Mouse (Mus musculus): ENCODE measurements at regions not wholly inside any gene's neighbourhood (a gene's known extent, or its start where the extent isn't known, plus 50 kb on each side); places are given as distances from the start of the nearest gene placed in this dataset.

DNA sequence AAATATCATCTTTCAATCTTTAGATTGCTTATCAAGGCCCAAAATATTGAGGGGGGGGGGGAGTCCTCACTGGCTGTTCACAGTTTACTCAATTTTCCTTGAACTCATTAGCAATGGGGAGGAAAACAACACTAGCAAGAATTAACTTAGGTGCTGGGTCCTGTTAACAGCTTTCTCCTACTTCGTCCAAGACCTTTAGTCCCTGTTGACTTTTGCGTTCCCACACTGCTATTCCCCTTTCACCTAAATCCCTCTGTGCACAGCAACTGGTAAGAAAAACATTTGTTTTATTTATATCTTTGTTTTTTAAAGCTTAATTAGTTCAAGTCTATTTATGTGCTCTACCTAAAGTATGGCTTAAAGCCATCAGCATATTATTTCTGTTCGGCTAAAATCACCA lies 240.3 kb downstream of the Rnf152 start:
- DNase-seq, result no peak

DNA sequence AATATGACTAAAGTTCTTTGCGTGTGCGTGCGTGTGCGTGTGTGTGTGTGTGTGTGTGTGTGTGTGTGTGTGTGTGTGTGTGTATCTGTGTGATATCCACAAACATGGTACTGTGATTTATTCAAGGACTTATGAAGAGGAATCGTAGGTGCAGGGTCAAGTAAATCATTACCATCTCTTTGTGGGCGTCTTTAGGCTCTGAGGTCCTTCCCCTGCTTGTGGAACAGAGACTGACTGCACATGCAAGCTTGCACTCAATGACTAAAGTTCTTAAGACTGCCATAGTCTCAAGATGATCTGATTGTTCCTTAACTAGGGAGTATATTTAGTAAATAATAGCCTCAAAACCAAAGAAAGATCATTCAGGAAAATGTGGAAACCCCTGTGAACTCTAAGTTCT lies 241.1 kb downstream of the Rnf152 start:
- no peak for DNase-seq

DNA sequence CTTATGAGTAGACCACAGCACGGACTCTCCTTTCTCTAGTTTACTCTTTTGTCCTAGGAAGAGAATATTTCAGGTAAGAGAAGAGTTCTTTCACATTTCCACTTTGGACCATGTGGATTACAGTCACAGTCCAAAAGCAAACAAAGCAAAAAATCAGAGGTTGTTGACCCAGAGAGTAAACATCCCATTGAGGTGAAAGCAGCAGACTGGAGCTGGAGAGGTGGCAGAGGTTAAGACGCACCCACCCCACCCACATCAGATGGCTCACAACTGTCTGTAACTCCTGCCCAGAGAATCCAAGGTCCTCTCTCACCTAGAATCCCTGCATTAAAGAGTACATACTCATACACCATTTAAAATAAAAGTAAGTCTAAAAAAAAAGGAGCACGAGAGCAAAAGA lies 241.7 kb downstream of the Rnf152 start:
- DNase-seq, result no peak

DNA sequence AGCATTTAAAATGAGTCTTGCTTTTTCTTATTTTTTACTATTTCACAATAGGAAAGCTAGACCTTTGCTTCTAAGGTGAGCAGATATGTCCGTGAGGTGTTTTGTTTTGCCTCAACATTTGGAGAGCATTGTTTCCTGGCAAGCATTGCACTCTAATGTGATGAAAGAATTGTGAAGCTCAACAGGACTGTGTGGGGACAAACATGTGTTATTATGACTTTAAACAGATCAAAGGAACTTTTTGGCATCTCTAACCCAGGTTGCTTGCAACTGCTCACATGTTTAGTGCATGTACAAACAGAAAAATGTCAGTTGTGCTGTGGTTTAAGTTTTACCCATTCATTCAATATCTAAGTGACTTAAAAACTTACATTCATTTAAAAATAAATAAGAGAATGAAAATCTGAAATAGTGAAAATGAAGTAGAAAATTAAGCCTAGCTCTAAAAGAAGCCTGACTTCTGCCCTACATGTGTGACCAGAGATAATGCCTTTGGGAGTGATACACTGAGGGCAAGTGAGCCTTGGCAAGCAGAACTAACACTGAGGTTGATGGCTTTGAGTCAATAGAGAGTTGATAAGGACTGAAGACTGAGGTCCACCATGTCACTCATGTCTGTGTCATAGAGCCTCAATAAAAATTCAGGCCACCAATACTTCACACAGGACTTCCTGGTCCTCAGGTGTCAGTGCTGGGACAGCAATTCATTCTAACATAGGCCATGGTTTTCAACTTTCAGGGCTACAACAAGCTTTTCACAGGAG lies 243.6 kb downstream of the Rnf152 start:
- no peak for DNase-seq

DNA sequence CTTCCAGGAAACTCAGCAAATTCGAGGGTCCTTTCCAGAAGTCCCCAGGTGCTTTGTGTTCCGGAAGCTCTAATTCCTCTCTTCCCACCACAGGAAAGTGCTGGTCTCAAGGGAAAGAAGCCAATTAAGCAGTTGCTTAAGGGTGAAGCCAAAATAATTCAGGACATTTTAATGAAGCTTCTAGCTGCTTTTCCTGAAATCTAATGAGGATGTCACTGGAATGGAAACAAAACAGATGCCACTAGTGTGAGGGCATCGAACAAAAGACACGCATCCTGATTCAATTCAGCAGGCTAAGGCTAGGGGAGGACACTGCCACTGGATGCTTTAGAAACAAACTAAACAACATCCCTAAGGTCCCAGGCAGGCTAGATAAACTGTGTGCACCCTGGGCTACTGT lies 245.3 kb downstream of the Rnf152 start:
- DNase-seq, result no peak

DNA sequence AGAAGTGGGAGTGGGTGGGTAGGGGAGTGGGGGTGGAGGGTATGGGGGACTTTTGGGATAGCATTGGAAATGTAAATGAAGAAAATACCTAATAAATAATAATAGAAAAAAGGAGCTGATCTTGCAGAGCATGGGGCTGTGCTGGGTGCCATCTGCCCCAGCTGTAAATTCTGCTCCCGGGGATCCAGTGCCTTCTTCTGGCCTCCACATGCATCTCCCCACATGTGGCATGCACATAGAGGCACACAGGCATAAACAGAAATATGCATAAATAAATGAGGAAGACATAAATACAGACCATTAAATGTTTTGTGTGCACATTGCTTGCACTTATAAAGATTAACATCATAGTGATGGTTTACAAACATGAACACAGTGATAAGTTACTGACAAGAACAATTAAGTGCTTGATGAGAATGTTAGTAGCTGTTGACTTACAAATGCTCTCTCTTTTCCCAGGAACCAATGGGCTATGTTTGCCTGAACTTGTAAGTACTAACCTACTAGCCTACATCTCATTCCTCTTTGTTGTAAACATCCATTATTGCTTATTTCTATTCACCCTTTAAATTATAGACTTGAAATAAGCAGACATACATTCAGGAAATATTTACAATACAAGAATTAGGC lies 245.8 kb downstream of the Rnf152 start:
- DNase-seq, result no peak

DNA sequence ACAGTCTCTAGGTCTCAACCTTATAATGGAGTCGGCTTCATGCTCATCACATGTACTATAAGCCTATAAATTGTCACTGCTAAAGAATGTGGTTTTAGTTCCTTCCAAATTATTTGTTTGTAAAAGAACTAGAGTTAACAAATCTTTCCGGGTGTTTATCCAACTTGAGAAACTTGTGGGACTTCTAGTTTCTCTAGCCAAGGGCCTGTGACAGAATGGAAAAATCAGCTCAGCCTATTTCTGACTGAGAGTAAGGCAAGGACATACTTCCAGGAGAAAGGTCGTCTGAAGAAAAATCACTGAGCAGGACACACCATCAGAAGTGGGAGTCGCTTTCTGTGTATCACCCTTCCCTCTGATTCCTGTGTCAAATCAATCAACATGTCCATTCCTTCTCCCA lies 248.7 kb downstream of the Rnf152 start:
- DNase-seq, result peak; percentile 9

DNA sequence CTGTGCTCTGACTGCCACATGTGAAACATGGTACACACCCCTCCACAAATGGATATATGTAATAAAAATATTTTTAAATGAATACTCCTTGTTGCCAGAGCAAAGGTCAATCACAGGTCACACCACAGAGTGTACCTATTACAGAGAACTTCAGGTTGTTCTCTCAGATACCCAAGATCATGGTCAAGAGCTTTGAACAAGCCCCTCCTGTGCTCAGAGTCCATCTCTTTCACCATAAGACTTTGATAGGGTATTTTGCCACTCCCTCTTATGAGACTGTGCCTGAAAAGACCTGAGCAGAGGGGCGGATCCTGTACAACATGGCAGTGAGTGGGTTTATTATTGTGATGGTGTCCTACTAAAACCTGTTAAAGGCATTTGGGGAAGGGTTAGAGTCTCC lies 249.3 kb downstream of the Rnf152 start:
- DNase-seq, result no peak

DNA sequence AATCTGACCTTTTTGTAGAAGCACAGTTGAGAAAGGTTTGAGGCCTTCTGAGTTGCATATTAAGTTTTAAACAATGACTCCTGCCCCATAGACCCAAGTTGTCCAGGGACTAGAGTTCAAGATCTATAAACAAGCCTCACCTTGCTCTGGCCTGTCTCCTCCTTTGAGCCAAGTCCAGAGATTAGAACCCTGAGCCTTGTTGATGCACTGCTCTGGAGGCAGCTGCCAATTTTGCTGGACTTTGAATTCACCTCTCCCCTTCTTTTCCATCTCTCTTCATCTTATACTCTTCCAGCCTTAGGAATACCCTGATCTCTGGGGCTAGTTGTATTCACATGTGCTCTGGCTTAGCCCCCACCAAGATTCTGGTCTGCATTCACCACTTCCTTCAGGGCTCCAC lies 251.3 kb downstream of the Rnf152 start:
- DNase-seq, result no peak

DNA sequence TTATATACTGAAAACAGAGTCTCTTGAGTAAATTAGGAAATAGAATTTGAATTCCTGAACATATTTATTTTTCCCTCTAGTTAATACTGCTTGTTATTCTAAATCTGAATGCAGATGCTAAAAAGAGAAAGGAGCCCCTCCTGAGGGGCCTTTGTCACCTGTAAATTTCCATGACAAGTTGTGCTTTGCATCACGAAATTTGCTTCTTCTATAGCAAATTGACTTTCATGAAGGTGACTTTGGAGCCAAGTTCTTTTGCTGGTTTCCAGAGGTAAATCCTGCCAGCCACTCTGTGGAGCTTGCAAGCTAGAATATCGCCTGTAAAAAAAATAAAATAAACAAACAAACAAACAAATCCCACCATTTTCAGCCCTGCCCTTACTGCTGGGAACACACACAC lies 261.4 kb downstream of the Rnf152 start:
- no peak for DNase-seq

DNA sequence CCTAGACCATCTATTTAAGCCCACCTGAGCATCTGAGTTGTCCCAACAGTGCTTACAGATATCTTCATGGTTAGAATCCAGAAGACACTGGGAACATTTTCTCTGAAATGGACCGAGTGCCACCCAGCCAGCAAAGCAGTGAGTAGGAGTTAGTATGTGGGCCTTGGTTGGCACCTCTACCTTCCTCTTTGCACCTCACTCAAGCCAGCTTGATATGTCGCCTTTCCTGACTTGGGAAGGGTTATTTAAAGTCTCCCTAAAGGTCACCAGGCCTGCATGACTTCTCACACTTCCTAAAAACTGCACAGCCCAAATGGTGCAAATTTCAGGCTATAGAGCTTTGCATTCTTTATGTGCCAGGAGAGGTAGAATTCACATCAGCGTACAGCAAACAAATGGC lies 262.0 kb downstream of the Rnf152 start:
- no peak for DNase-seq

DNA sequence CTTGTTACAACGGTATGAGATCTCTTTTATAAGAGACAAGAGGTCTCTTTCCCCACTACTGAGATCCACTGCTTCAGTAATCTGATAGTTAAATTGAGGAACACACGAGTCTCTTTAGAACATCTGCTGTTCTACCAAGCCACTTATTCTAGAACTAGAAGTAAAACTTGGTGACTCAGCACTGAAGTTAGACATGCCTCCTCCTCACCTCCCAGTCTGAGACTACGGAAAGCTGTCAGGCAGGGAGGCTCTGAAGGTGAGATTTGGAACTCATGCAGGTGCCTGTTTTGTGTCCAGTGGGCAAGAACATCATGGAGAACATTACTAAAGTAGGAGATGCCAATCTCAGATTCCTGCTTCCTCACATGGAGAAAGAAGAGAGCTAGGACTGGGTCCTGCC lies 262.6 kb downstream of the Rnf152 start:
- DNase-seq, result no peak

DNA sequence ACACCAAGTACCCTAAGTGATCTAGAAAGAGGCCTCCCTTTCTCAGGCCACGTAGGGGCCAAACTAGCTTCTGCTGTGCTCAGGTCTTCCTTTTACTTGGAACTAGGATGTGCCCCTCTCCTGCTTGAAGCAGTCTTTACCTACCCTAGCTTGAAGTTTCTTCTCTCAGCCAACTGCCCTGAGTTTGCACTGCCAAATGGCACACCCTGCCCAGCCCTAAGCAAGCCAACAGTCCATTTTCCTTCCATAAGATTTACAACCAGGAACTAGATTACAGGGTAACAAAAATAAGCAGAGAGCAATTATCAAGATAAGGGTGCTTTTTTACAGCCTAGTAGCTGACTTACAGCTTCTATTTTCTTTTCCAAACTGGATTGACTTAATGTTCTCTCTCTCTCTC lies 263.5 kb downstream of the Rnf152 start:
- no peak for DNase-seq

DNA sequence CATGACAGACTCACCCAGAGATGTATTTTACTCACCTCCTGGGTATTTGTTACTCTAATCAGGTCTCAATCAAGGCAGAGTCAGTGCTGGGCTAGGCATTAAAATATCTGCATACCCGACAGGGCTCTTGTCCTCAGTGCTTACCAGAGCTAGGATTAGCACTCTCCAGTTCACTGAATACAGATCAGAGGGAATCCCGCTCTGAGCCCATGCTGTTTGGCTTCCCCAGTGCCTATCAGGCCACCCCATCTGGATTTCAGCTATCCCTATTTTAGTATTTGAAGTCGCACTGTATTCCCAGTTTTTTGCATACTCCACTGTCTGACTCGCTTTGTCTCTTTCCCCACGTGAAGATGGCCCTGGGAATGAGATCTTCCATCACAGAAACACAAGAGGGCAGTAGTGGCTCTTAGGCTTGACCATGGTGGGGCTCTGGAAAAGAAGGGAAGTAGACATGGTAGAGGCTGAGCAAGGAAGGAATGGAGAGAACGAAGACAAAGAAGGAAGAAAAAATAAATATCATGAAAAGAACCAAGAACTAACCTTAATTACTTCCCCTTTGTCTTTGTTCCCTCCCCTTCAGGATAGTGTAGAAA lies 264.1 kb downstream of the Rnf152 start:
- peak; percentile 42 for DNase-seq

DNA sequence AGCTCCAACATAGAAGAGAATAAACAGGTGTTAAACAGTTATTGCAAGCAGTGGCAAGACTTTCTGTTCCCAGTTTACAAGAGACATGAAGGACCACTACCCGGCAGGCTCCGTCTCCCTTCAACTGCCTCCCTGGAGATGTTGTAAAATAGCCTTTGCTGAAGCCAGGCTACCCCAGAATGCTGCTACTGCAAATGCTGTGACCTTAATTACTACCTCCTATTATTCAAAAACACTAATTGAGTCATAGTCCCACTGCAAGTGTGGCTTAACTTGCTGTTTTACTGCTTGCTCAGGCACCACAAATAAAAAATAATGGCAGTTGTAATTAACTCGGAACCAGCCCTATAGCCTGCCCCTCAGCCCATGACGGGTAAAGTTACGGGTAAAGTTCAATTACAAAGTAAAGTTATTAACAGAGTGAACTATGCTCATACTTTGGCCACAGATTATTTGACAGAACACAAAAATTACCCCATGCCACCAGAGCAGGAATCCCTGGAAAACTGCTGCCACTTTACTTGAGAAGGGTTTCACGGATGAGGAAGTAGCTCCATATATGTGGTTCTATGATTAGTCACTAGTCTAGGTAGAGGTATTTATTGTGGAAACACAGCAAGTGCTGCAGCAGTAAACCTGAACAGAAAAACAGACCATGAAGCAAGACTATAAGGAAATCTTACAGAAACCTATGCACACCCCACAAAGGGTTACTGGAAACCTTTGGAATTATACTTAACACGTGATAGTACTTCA lies 267.6 kb downstream of the Rnf152 start:
- DNase-seq, result no peak

DNA sequence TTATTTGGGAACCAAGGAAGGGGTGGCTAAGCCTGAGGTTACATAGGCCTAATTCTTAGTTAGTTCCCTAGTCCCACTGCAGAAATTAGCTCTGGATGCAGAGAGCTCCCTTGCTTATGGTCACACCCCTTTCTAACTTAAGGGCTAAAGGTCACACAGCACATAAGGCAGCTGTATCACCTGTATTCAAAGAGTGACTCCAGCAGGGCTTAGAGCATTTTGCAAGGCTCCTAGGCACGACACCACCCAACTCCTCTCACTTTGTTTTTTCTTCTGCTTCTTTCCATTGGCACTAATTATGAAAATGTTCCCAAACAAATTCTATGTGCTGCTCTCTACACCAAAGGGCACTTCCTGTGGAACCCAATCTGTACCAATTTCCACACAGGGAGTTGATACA lies 268.9 kb downstream of the Rnf152 start:
- DNase-seq, result no peak

DNA sequence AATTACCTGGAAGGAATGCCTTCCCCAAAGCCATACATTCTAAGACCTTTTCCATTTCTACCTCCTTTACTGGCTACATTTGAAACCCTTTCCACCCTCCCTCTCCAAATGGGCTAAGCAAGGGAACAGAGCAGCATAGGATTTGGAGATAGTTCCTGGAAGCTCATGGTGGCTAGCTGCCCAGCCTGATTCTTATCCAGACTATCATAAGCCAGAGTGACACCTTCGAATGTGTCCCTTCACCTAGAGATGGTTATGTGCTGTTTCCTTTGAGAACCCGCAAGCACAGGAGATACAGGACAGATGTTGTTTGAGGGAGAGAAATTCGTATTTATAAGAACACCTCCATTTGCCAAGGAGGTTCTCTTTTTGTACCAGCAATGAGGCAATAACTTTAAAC lies 272.0 kb downstream of the Rnf152 start:
- no peak for DNase-seq

DNA sequence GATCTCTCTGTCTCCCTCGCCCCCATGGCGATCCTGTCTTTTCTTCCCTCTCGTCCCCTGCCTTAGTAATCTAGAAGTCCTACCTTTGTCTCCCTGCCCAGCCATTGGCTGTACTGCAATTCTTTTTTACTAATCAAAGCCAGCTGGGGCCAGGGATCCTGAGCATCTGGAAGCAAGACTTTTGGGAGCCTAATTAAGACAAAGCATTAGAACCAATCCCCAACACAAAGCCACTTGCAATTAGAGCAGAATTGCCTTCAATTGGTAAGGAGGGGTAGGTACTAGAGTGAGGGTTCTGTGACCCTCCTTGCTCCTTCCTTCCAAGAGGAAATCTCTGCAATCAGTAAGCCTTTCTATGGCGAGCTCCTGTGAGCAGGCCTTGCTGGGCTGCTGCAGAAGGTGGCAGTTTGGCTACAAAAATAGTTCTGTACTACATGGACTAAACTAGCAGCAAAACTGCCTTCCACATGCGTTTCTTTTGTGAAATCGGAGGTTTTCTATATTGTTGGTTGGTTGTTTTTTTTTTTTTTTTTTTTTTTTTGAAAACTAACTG lies 272.9 kb downstream of the Rnf152 start:
- no peak for DNase-seq

DNA sequence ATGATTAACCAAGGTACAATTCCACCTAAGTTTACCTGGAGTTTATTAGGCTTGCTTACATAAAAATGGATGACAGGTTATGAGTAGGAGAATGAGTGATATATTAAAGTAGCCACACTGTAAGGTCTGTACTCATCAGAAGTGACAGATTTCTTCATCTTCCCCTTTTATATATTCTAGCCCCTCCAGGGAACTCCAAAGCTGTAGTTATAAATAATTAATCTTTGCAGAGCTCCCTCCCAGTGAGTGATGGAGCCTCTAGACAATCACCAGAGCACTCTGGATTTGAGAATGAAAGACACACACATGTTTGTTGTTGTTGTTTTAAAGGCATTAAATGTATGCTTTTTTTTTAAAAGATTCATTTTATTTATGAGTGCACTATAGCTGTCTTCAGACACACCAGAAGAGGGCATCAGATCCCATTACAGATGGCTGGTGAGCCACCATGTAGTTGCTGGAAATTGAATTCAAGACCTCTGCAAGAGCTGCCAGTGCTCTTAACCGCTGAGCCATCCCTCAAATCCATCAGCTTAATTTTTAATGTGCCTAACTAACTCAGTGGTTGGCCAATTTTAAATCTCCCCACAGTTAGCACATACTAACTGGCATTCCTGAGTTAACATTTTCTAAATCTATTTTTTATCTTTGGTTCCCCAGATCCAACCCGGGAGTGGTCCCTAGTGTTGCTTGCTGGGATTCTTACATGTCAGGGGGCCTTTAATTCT lies 273.5 kb downstream of the Rnf152 start:
- DNase-seq, result no peak

DNA sequence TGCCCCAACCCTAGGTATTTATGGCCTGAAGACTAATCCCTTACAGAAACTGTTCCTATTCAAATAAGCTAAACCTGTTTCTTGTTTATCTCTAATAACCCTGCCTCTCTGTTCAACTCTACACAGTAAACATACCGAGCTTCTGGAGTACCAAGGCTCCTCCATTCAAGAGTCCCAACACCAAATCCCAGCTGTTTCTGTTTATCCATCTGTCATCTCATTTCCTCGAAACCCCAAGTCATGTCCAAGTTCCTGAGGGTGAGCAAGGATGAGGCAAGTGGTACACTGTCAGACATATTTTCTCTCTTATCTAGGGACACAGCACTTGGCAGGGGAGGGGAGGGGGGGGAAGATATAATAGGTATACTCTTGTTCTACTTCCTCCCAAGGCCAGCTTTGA lies 274.6 kb downstream of the Rnf152 start:
- peak; percentile 17 for DNase-seq

DNA sequence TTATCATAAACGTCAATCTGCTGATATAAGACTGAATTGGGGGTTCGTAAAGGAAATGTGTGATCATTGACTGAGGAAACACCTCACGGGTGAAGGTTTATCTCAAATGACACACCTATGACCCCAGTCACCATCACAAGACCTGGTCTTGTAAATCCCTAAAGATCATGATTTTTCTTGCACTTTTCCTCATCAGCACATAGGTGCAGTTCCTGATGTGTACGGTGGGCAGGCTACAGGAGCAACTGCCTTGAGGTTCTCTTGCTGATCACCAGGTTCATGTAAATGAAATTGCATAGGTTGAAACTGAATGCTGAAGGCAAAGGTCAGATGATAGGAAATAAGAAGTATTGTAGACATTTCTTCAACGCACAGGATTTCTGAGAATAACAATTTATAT lies 277.1 kb downstream of the Rnf152 start:
- no peak for DNase-seq

DNA sequence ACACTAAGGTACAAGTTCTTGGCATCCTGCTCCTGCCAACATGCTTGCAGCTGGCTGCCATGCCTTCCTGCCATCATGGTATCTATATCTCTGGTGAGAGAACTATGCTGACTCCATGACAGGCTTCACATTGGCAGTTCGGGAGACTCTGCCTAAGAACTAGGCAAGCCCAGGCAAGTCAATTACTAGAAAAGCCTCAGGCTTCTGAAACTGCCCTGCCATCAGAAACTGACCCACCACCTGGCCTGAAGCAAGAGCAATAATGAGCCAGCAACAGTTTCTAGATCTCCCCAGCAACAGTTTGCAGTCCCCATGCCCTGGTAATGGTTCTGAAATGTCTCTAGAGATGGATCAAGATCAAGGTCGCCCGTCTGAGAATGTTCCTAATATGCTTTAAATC lies 280.8 kb downstream of the Rnf152 start:
- no peak for DNase-seq

DNA sequence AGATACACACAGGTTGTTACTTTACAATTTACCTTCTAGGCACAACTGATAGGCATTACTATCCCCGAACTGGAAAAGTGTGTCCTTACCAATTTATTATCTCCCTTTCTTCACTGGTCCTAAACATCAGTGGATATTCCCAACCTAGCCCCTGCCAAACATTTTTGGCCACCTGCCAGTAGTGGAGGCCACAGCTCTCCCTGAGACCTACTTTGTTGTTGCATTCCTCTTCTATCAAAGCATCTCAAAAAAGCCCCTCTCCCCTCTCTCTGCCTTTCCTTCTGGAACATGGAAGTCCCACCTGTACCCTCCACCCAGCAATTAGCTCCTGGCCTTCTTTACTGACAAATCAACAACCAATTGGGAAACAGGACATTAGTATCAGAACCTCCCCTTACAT lies 282.2 kb downstream of the Rnf152 start:
- DNase-seq, result peak; percentile 16

All from lung, postnatal 14 days (tissue).